Comparison of ENCODE assay signal across 14 mouse cellular contexts in genomic region chr6:50187955-50188354, GRCm38 (mm10).
DNase-seq lines count a peak whose midpoint lies in the region; ATAC-seq and TF ChIP-seq lines count a peak whose summit lies in the region.
"Had no signal": no experiment of that assay in that cellular context is flagged by ENCODE, and none has a peak within 500 bp of the region (broad histone marks: within the 10 kb centered on the region; RNA-seq: fewer than 3 reads in every experiment).

No protein-coding gene starts in this region.

- 47% methylated on average over 4 of the region's 4 CpGs for WGBS in heart, adult 2 months
- 73% methylated on average over 4 of the region's 4 CpGs for WGBS in heart, embryonic 10.5 days
- 64% methylated on average over 4 of the region's 4 CpGs for WGBS in lung, postnatal 0 days
- WGBS in heart, embryonic 16.5 days, result 51% methylated on average over 4 of the region's 4 CpGs

- DNase-seq in heart, adult 2 months, result peak; percentile 10 to 27
- DNase-seq in heart, embryonic 10.5 days (ENCODE audit: low spot score), result no peak
- DNase-seq in lung, postnatal 0 days (ENCODE audit: low spot score), result peak; percentile 50
- no peak for DNase-seq in lung, adult 18-20 months
- no peak for DNase-seq in urinary bladder, postnatal 25 days (ENCODE audit: low spot score)
- no peak for DNase-seq in cerebellum, adult 11 months
- no peak for DNase-seq in right cerebral cortex, postnatal 25 days
- DNase-seq: layer of hippocampus, adult 9-11 months had no signal

- peaks cover 8% of the 10 kb centered on the region for H3K4me1 ChIP-seq in heart, adult 2 months (ENCODE audit: control insufficient read depth, insufficient read depth, low read length)
- peaks cover 9% of the 10 kb centered on the region; the same call in 1 of the 2 replicates for H3K4me1 ChIP-seq in heart, embryonic 10.5 days
- no peaks in the 10 kb centered on the region for H3K4me1 ChIP-seq in lung, postnatal 0 days (ENCODE audit: insufficient read depth, low read depth, low read length)
- H3K4me1 ChIP-seq in heart, embryonic 16.5 days (ENCODE audit: control insufficient read depth, insufficient read depth, low read length), result peaks cover 21% of the 10 kb centered on the region
- H3K4me1 ChIP-seq: hindbrain, embryonic 12.5 days; limb, embryonic 15.5 days; midbrain, embryonic 13.5 days; stomach, embryonic 15.5 days had no signal

- H3K9ac ChIP-seq in heart, adult 2 months (ENCODE audit: low read depth, low read length), result peak overlapping the region; percentile 48; the same call in 1 of the 2 replicates
- no peak overlapping the region for H3K9ac ChIP-seq in lung, postnatal 0 days (replicated peaks; ENCODE audit: low read depth)
- peak overlapping the region; percentile 21 for H3K9ac ChIP-seq in heart, embryonic 16.5 days (ENCODE audit: low read length)
- H3K9ac ChIP-seq: embryonic facial prominence, embryonic 13.5 days; hindbrain, embryonic 12.5 days; limb, embryonic 15.5 days; midbrain, embryonic 13.5 days; stomach, embryonic 15.5 days had no signal

- no peaks in the 10 kb centered on the region for H3K9me3 ChIP-seq in heart, embryonic 10.5 days
- H3K9me3 ChIP-seq in lung, postnatal 0 days (ENCODE audit: low read length), result no peaks in the 10 kb centered on the region
- H3K9me3 ChIP-seq in heart, embryonic 16.5 days (replicated peaks; ENCODE audit: control insufficient read depth, low read length), result no peaks in the 10 kb centered on the region
- H3K9me3 ChIP-seq: embryonic facial prominence, embryonic 13.5 days; hindbrain, embryonic 12.5 days; limb, embryonic 15.5 days; midbrain, embryonic 13.5 days; stomach, embryonic 15.5 days had no signal

- H3K27me3 ChIP-seq in heart, adult 2 months (ENCODE audit: control insufficient read depth, insufficient read depth, low read length), result no peaks in the 10 kb centered on the region
- no peaks in the 10 kb centered on the region for H3K27me3 ChIP-seq in heart, embryonic 10.5 days (ENCODE audit: insufficient read depth, poor library complexity, severe bottlenecking)
- no peaks in the 10 kb centered on the region for H3K27me3 ChIP-seq in lung, postnatal 0 days (replicated peaks; ENCODE audit: insufficient read depth, low read length)
- no peaks in the 10 kb centered on the region for H3K27me3 ChIP-seq in heart, embryonic 16.5 days (ENCODE audit: control insufficient read depth, insufficient read depth, low read length)
- H3K27me3 ChIP-seq: embryonic facial prominence, embryonic 13.5 days; hindbrain, embryonic 12.5 days; limb, embryonic 15.5 days; midbrain, embryonic 13.5 days; stomach, embryonic 15.5 days had no signal

- intact Hi-C loops in heart, adult 2 months (cut with DNase I), result no loop called here

- no peak overlapping the region; the same call in 1 of the 2 replicates for H3K4me2 ChIP-seq in lung, postnatal 0 days (replicated peaks; ENCODE audit: low read depth, low read length)
- peak overlapping the region; percentile 56 for H3K4me2 ChIP-seq in heart, embryonic 16.5 days (ENCODE audit: low read depth, low read length)
- H3K4me2 ChIP-seq: embryonic facial prominence, embryonic 13.5 days; hindbrain, embryonic 12.5 days; limb, embryonic 15.5 days; midbrain, embryonic 13.5 days; stomach, embryonic 15.5 days had no signal

- TF ChIP-seq CTCF in heart, adult 2 months (IDR thresholded peaks at IDR 0.05), result no peak
- no peak for TF ChIP-seq CTCF in lung, postnatal 0 days (IDR thresholded peaks at IDR 0.05)

- TF ChIP-seq EP300 in heart, adult 2 months (IDR thresholded peaks at IDR 0.05; ENCODE audit: insufficient read depth, low read depth, low read length), result no peak
- TF ChIP-seq EP300 in lung, postnatal 0 days (IDR thresholded peaks at IDR 0.05), result no peak

- H3K27ac ChIP-seq in heart, adult 2 months, result peak overlapping the region; percentile 55
- no peak overlapping the region for H3K27ac ChIP-seq in heart, embryonic 10.5 days
- H3K27ac ChIP-seq in lung, postnatal 0 days (ENCODE audit: low read length), result no peak overlapping the region
- peak overlapping the region; percentile 84 for H3K27ac ChIP-seq in heart, embryonic 16.5 days (ENCODE audit: low read length)
- H3K27ac ChIP-seq: embryonic facial prominence, embryonic 13.5 days; hindbrain, embryonic 12.5 days; limb, embryonic 15.5 days; midbrain, embryonic 13.5 days; stomach, embryonic 15.5 days had no signal

- no peak for TF ChIP-seq POLR2A in heart, adult 2 months (IDR thresholded peaks at IDR 0.05; ENCODE audit: insufficient read depth, low read depth, low read length)

- ATAC-seq in lung, postnatal 0 days, result no peak
- ATAC-seq in heart, embryonic 16.5 days (replicated peaks; ENCODE audit: extremely low read depth, insufficient read depth, low FRiP score), result no peak
- ATAC-seq: midbrain, embryonic 13.5 days had no signal

- peaks cover 11% of the 10 kb centered on the region for H3K36me3 ChIP-seq in heart, adult 2 months (ENCODE audit: control insufficient read depth, insufficient read depth, low read length)
- H3K36me3 ChIP-seq in heart, embryonic 10.5 days, result peaks cover 26% of the 10 kb centered on the region; the same call in 1 of the 2 replicates
- H3K36me3 ChIP-seq in lung, postnatal 0 days (ENCODE audit: insufficient read depth, low read length), result no peaks in the 10 kb centered on the region
- H3K36me3 ChIP-seq in heart, embryonic 16.5 days (ENCODE audit: control insufficient read depth, insufficient read depth), result peaks cover 8% of the 10 kb centered on the region; the same call in 1 of the 2 replicates

- no peaks in the 10 kb centered on the region for H3K79me2 ChIP-seq in heart, adult 2 months (replicated peaks; ENCODE audit: control insufficient read depth, insufficient read depth, low read length)

- H3K4me3 ChIP-seq in heart, adult 2 months, result no peak overlapping the region
- H3K4me3 ChIP-seq in heart, embryonic 10.5 days, result no peak overlapping the region
- no peak overlapping the region for H3K4me3 ChIP-seq in lung, postnatal 0 days (ENCODE audit: low read depth, low read length)
- peak overlapping the region; percentile 19; the same call in 1 of the 2 replicates for H3K4me3 ChIP-seq in heart, embryonic 16.5 days (ENCODE audit: low read length)
- H3K4me3 ChIP-seq: embryonic facial prominence, embryonic 13.5 days; hindbrain, embryonic 12.5 days; limb, embryonic 15.5 days; midbrain, embryonic 13.5 days; stomach, embryonic 15.5 days had no signal

Comparison
In these comparisons a context has a peak if more than half of its experiments do, and no peak if none do; other contexts are left out.
1. DNase-seq: peak in heart, adult 2 months (2 of 2) and lung, postnatal 0 days (single experiment); none in heart, embryonic 10.5 days (single experiment), lung, adult 18-20 months (0 of 2), urinary bladder, postnatal 25 days (single experiment), cerebellum, adult 11 months (single experiment) and right cerebral cortex, postnatal 25 days (single experiment).
2. H3K27ac ChIP-seq: peak in heart, adult 2 months (single experiment) and heart, embryonic 16.5 days (single experiment); none in heart, embryonic 10.5 days (single experiment) and lung, postnatal 0 days (single experiment).